Mouse (Mus musculus) limb, embryonic 12.5 days (tissue): ENCODE measurements at regions not wholly inside any gene's neighbourhood (a gene's known extent, or its start where the extent isn't known, plus 50 kb on each side); places are given as distances from the start of the nearest gene placed in this dataset.

Source experiments
- ATAC-seq: fragments of 200-750 bp; cut with Nextera tagmentation; 2 replicates; pipeline ENCODE4 v1.8.0; 2017; ENCODE audit warnings: low read depth, moderate TSS enrichment; ENCODE audit not compliant: insufficient number of reproducible peaks, insufficient read depth, low FRiP score, low TSS enrichment
- H3K27ac ChIP-seq: fragments of 300-500 bp; sonication (generic); 2 replicates; pipeline ENCODE4 v1.5.1; 2016; ENCODE audit warnings: mild to moderate bottlenecking, moderate library complexity
- H3K27me3 ChIP-seq: fragments of 300-500 bp; sonication (generic); 2 replicates; pipeline ENCODE4 v1.6.1; 2016; ENCODE audit warnings: mild to moderate bottlenecking, moderate library complexity
- H3K36me3 ChIP-seq: fragments of 300-500 bp; sonication (generic); 2 replicates; pipeline ENCODE4 v1.6.1; 2016; ENCODE audit warnings: mild to moderate bottlenecking, moderate library complexity
- H3K4me1 ChIP-seq: fragments of 300-500 bp; sonication (generic); replicated peaks from 2 replicates; pipeline ENCODE4 v1.6.1; 2016
- H3K4me2 ChIP-seq: fragments of 300-500 bp; sonication (generic); 2 replicates; pipeline ENCODE4 v1.6.1; 2016; ENCODE audit warnings: mild to moderate bottlenecking, moderate library complexity
- H3K4me3 ChIP-seq: fragments of 300-500 bp; sonication (generic); replicated peaks from 2 replicates; pipeline ENCODE4 v1.5.1; 2016; ENCODE audit warnings: mild to moderate bottlenecking
- H3K9ac ChIP-seq: fragments of 300-500 bp; sonication (generic); replicated peaks from 2 replicates; pipeline ENCODE4 v1.6.1; 2016; ENCODE audit warnings: mild to moderate bottlenecking, moderate library complexity
- H3K9me3 ChIP-seq: fragments of 300-500 bp; sonication (generic); 2 replicates; pipeline ENCODE4 v1.6.1; 2016; ENCODE audit warnings: mild to moderate bottlenecking, moderate library complexity
- WGBS: fragments of 180-500 bp; shearing (Covaris S2); methylation state at CpG from one replicate; pipeline ENCODE4 v1.1.7; 2016; 5-methylcytosine and 5-hydroxymethylcytosine counted together

DNA sequence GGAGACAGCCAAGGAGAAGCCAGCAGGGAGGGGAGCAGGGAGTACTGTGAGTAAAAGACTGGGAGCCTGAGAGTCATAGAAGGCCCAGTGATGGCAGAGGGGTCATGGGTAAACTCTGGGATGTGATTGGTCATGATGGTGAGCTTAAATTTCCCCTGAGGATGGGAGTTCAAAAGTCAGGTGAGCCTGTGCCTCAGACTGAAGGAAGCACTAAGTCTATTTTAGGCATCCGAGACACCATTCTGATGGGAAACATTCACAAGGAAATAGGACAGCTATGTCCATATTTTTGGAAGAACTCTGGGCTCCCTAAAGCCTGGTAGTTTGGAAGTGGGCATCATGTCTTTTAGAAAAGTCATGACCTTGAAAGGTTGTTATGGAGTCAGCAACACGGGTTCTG is 57.7 kb upstream of the Rbpj start:
- H3K9ac ChIP-seq = no peak overlapping the region

DNA sequence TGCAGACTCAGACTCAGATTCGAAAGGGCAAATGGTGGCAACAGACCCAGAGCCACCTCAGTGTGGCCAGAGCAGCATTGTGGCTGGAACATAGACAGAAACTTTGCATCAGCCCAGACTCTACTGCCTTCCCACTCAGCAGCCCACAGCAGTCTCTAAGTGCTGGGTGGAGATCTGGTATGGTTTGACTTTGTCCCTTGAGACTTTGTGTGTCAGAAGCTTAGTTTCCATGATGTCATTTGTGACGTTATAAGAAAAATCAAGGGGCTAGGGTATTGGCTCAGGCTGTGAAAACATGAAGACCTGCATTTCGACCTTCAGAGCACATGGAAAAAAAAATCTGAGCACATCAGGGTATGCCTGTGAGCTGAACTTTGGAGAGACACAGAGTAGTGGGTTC is 56.2 kb upstream of the Rbpj start:
- no peaks in the 10 kb centered on the region for H3K9me3 ChIP-seq
- H3K36me3 ChIP-seq = no peaks in the 10 kb centered on the region
- no peaks in the 10 kb centered on the region for H3K4me1 ChIP-seq
- H3K9ac ChIP-seq = no peak overlapping the region
- no peaks in the 10 kb centered on the region for H3K27me3 ChIP-seq
- ATAC-seq = no peak
- no peak overlapping the region for H3K4me3 ChIP-seq
- WGBS = 85% methylated on average over 3 of the region's 3 CpGs
- no peak overlapping the region for H3K27ac ChIP-seq
- no peak overlapping the region for H3K4me2 ChIP-seq

More for the DNA sequence above, 57.7 kb upstream of the Rbpj start:
- no peak overlapping the region for H3K4me2 ChIP-seq
- no peaks in the 10 kb centered on the region for H3K36me3 ChIP-seq
- no peak overlapping the region for H3K27ac ChIP-seq
- H3K27me3 ChIP-seq = no peaks in the 10 kb centered on the region
- H3K4me3 ChIP-seq = no peak overlapping the region
- no peak for ATAC-seq
- no peaks in the 10 kb centered on the region for H3K4me1 ChIP-seq
- no peaks in the 10 kb centered on the region for H3K9me3 ChIP-seq
- 85% methylated on average over 2 of the region's 2 CpGs for WGBS

GRCm38 (mm10) chr5:53412391-53413075 is 53.4 kb upstream of the Rbpj start:
- H3K4me3 ChIP-seq = no peak overlapping the region
- ATAC-seq = no peak
- no peak overlapping the region for H3K27ac ChIP-seq
- H3K27me3 ChIP-seq = no peaks in the 10 kb centered on the region
- H3K4me1 ChIP-seq = no peaks in the 10 kb centered on the region
- no peaks in the 10 kb centered on the region for H3K36me3 ChIP-seq
- H3K9me3 ChIP-seq = no peaks in the 10 kb centered on the region
- no peak overlapping the region for H3K9ac ChIP-seq
- 68% methylated on average over 7 of the region's 7 CpGs for WGBS
- H3K4me2 ChIP-seq = no peak overlapping the region

DNA sequence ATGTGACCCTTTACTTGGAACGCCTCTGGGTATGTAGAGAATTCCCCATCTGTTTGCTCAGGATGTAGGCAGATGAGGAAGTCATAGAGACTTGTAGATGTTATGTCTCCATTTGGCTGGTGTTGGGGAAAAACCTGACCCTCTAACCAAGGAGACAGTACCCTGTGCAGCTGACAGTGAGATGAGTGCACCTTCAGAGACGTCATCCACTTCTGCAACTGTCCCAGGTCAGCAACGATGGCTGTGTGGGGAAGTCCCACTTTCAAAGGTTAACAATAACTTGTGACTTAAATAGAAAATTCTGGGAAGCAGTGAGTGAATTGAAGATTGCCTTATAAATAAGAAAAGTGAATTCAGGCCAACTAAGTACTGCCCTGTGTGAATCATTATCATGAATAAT is 52.3 kb upstream of the Rbpj start:
- no peaks in the 10 kb centered on the region for H3K9me3 ChIP-seq
- no peak overlapping the region for H3K4me2 ChIP-seq
- no peak overlapping the region for H3K27ac ChIP-seq
- 84% methylated on average over 3 of the region's 3 CpGs for WGBS
- ATAC-seq = no peak
- H3K4me3 ChIP-seq = no peak overlapping the region
- no peaks in the 10 kb centered on the region for H3K4me1 ChIP-seq
- no peaks in the 10 kb centered on the region for H3K27me3 ChIP-seq
- H3K9ac ChIP-seq = no peak overlapping the region
- no peaks in the 10 kb centered on the region for H3K36me3 ChIP-seq

- no peak overlapping the region for H3K4me2 ChIP-seq
- 85% methylated on average over 2 of the region's 2 CpGs for WGBS
Measured at GRCm38 (mm10) chr5:53415472-53415871, 50.5 kb upstream of the Rbpj start.

More at GRCm38 (mm10) chr5:53415472-53415871, 50.5 kb upstream of the Rbpj start:
- Histone ChIP-seq H3K4me3 (no peak overlapping the region), H3K9ac (no peak overlapping the region), H3K4me1 (no peaks in the 10 kb centered on the region), H3K27me3 (no peaks in the 10 kb centered on the region), H3K9me3 (no peaks in the 10 kb centered on the region), H3K27ac (no peak overlapping the region), H3K36me3 (no peaks in the 10 kb centered on the region)
- ATAC-seq = no peak
